Mouse (Mus musculus): ENCODE measurements around the gene Vav2. TPM values are rescaled to one million over a fixed set of nuclear protein-coding genes. Genes with fewer than 3 reads are reported as not detected.

The Vav2 gene
- polyA plus RNA-seq, 1 experiment from 2014 or later = 9.7 TPM

- Histone ChIP-seq H3K9me3 (no peaks in the 10 kb centered on the region), H3K4me1 (no peaks in the 10 kb centered on the region), H3K27me3 (no peaks in the 10 kb centered on the region), H3K4me2 (no peak overlapping the region), H3K36me3 (peaks cover 75% of the 10 kb centered on the region), H3K27ac (no peak overlapping the region), H3K4me3 (no peak overlapping the region), H3K9ac (no peak overlapping the region)
- ATAC-seq (ENCODE audit: borderline replicate concordance, extremely low read depth, low FRiP score, low TSS enrichment) = no peak
- WGBS = 84% methylated on average over 4 of the region's 4 CpGs
Measured at GRCm38 (mm10) chr2:27461881-27462660, 35.2 kb upstream of the Vav2 start.

GRCm38 (mm10) chr2:27460651-27461050 lies 33.8 kb upstream of the Vav2 start:
- ATAC-seq (ENCODE audit: borderline replicate concordance, extremely low read depth, low FRiP score, low TSS enrichment) = no peak
- Histone ChIP-seq H3K9ac (no peak overlapping the region), H3K36me3 (peaks cover 83% of the 10 kb centered on the region)

GRCm38 (mm10) chr2:27460163-27460562 lies 33.3 kb upstream of the Vav2 start:
- peaks cover 88% of the 10 kb centered on the region for H3K36me3 ChIP-seq
- H3K4me1 ChIP-seq = no peaks in the 10 kb centered on the region
- H3K9ac ChIP-seq = no peak overlapping the region
- H3K27me3 ChIP-seq = no peaks in the 10 kb centered on the region
- 76% methylated on average over 5 of the region's 5 CpGs for WGBS
- no peak for ATAC-seq (ENCODE audit: borderline replicate concordance, extremely low read depth, low FRiP score, low TSS enrichment)
- H3K9me3 ChIP-seq = no peaks in the 10 kb centered on the region
- no peak overlapping the region for H3K4me3 ChIP-seq
- no peak overlapping the region for H3K4me2 ChIP-seq
- no peak overlapping the region for H3K27ac ChIP-seq

More at GRCm38 (mm10) chr2:27460651-27461050, 33.8 kb upstream of the Vav2 start:
- WGBS = 63% methylated on average over 9 of the region's 9 CpGs
- no peak overlapping the region for H3K4me3 ChIP-seq
- no peak overlapping the region for H3K27ac ChIP-seq
- no peaks in the 10 kb centered on the region for H3K4me1 ChIP-seq
- H3K27me3 ChIP-seq = no peaks in the 10 kb centered on the region
- H3K4me2 ChIP-seq = no peak overlapping the region
- H3K9me3 ChIP-seq = no peaks in the 10 kb centered on the region

GRCm38 (mm10) chr2:27459735-27460134 lies 32.9 kb upstream of the Vav2 start:
- WGBS = 85% methylated on average over 7 of the region's 7 CpGs
- Histone ChIP-seq H3K4me2 (no peak overlapping the region), H3K9me3 (no peaks in the 10 kb centered on the region), H3K4me3 (no peak overlapping the region), H3K27ac (no peak overlapping the region), H3K4me1 (no peaks in the 10 kb centered on the region), H3K36me3 (peaks cover 92% of the 10 kb centered on the region), H3K27me3 (no peaks in the 10 kb centered on the region), H3K9ac (no peak overlapping the region)
- no peak; the same call in 1 of the 2 replicates for ATAC-seq (ENCODE audit: borderline replicate concordance, extremely low read depth, low FRiP score, low TSS enrichment)

GRCm38 (mm10) chr2:27450226-27450625 lies 23.4 kb upstream of the Vav2 start:
- H3K9me3 ChIP-seq = no peaks in the 10 kb centered on the region
- no peaks in the 10 kb centered on the region for H3K4me1 ChIP-seq
- H3K27ac ChIP-seq = no peak overlapping the region
- no peak overlapping the region for H3K4me2 ChIP-seq
- H3K4me3 ChIP-seq = no peak overlapping the region
- no peak for ATAC-seq (ENCODE audit: borderline replicate concordance, extremely low read depth, low FRiP score, low TSS enrichment)
- 77% methylated on average over 14 of the region's 14 CpGs for WGBS
- H3K9ac ChIP-seq = no peak overlapping the region
- H3K27me3 ChIP-seq = no peaks in the 10 kb centered on the region
- H3K36me3 ChIP-seq = peaks cover 97% of the 10 kb centered on the region

- Histone ChIP-seq H3K4me3 (no peak overlapping the region), H3K9me3 (no peaks in the 10 kb centered on the region), H3K4me2 (no peak overlapping the region), H3K36me3 (peaks cover 78% of the 10 kb centered on the region), H3K9ac (no peak overlapping the region), H3K27ac (no peak overlapping the region), H3K4me1 (peaks cover 6% of the 10 kb centered on the region), H3K27me3 (no peaks in the 10 kb centered on the region)
- no peak for ATAC-seq (ENCODE audit: borderline replicate concordance, extremely low read depth, low FRiP score, low TSS enrichment)
- WGBS = 82% methylated on average over 5 of the region's 5 CpGs
Measured at GRCm38 (mm10) chr2:27447782-27448181, 20.9 kb upstream of the Vav2 start.

- Histone ChIP-seq H3K9me3 (no peaks in the 10 kb centered on the region), H3K9ac (no peak overlapping the region), H3K27ac (no peak overlapping the region), H3K4me1 (peaks cover 12% of the 10 kb centered on the region), H3K4me2 (no peak overlapping the region), H3K4me3 (no peak overlapping the region), H3K27me3 (no peaks in the 10 kb centered on the region), H3K36me3 (peaks cover 69% of the 10 kb centered on the region)
- 90% methylated on average over 8 of the region's 8 CpGs for WGBS
- ATAC-seq (ENCODE audit: borderline replicate concordance, extremely low read depth, low FRiP score, low TSS enrichment) = no peak
Measured at GRCm38 (mm10) chr2:27446812-27447211, 20.0 kb upstream of the Vav2 start.

GRCm38 (mm10) chr2:27445910-27446309 lies 19.1 kb upstream of the Vav2 start:
- Histone ChIP-seq H3K27me3 (no peaks in the 10 kb centered on the region), H3K4me1 (peaks cover 15% of the 10 kb centered on the region), H3K9me3 (no peaks in the 10 kb centered on the region), H3K9ac (no peak overlapping the region), H3K4me3 (no peak overlapping the region), H3K4me2 (no peak overlapping the region), H3K36me3 (peaks cover 60% of the 10 kb centered on the region), H3K27ac (no peak overlapping the region)
- no peak for ATAC-seq (ENCODE audit: borderline replicate concordance, extremely low read depth, low FRiP score, low TSS enrichment)
- WGBS = 94% methylated on average over 3 of the region's 3 CpGs

- H3K27me3 ChIP-seq = no peaks in the 10 kb centered on the region
- ATAC-seq (ENCODE audit: borderline replicate concordance, extremely low read depth, low FRiP score, low TSS enrichment) = no peak
- H3K4me1 ChIP-seq = peaks cover 16% of the 10 kb centered on the region
- H3K9me3 ChIP-seq = no peaks in the 10 kb centered on the region
- no peak overlapping the region for H3K4me3 ChIP-seq
- 76% methylated on average over 5 of the region's 5 CpGs for WGBS
- H3K36me3 ChIP-seq = peaks cover 35% of the 10 kb centered on the region
- H3K27ac ChIP-seq = no peak overlapping the region
- peak overlapping the region; percentile 66; the same call in 1 of the 2 replicates for H3K4me2 ChIP-seq
- H3K9ac ChIP-seq = no peak overlapping the region
Measured at GRCm38 (mm10) chr2:27443450-27443708, 16.5 kb upstream of the Vav2 start.

GRCm38 (mm10) chr2:27442708-27443449 lies 16.0 kb upstream of the Vav2 start:
- Histone ChIP-seq H3K27ac (0 out of 2 replicates have a peak overlapping the region, but pooled peaks have one; percentile 15), H3K4me1 (peaks cover 18% of the 10 kb centered on the region)
- peak; percentile 37; the same call in 1 of the 2 replicates for ATAC-seq (ENCODE audit: borderline replicate concordance, extremely low read depth, low FRiP score, low TSS enrichment)

GRCm38 (mm10) chr2:27441767-27442707 lies 15.2 kb upstream of the Vav2 start, which contains the start of gene Brd3os:
Brd3os (plus strand) TSS chr2:27442324.
- WGBS = 2% methylated on average over 36 of the region's 36 CpGs
- ATAC-seq (ENCODE audit: borderline replicate concordance, extremely low read depth, low FRiP score, low TSS enrichment) = peak; percentile 90

More at GRCm38 (mm10) chr2:27442708-27443449, 16.0 kb upstream of the Vav2 start:
- Histone ChIP-seq H3K36me3 (peaks cover 30% of the 10 kb centered on the region), H3K9ac (peak overlapping the region; percentile 45), H3K4me2 (peak overlapping the region; percentile 66), H3K4me3 (peak overlapping the region; percentile 49), H3K9me3 (no peaks in the 10 kb centered on the region), H3K27me3 (no peaks in the 10 kb centered on the region)
- 27% methylated on average over 20 of the region's 20 CpGs for WGBS

More at GRCm38 (mm10) chr2:27441767-27442707, 15.2 kb upstream of the Vav2 start, which contains the start of gene Brd3os:
- Histone ChIP-seq H3K27ac (peak within 1 kb of the TSS; percentile 58), H3K36me3 (peaks cover 22% of the 10 kb centered on the region), H3K9me3 (no peaks in the 10 kb centered on the region), H3K9ac (peak within 1 kb of the TSS; percentile 46), H3K4me3 (peak within 1 kb of the TSS; percentile 49), H3K4me1 (peaks cover 18% of the 10 kb centered on the region), H3K27me3 (no peaks in the 10 kb centered on the region), H3K4me2 (peak within 1 kb of the TSS; percentile 66)

Data from lung, embryonic 15.5 days (tissue).